Mouse (Mus musculus): Measurements from ENCODE around the gene Pou3f3. TPM values are rescaled to one million over a fixed set of nuclear protein-coding genes. Genes with fewer than 3 reads are reported as not detected.

Pou3f3 gene
- polyA plus RNA-seq, 1 experiment from 2014 or later = 0.03 TPM

DNA sequence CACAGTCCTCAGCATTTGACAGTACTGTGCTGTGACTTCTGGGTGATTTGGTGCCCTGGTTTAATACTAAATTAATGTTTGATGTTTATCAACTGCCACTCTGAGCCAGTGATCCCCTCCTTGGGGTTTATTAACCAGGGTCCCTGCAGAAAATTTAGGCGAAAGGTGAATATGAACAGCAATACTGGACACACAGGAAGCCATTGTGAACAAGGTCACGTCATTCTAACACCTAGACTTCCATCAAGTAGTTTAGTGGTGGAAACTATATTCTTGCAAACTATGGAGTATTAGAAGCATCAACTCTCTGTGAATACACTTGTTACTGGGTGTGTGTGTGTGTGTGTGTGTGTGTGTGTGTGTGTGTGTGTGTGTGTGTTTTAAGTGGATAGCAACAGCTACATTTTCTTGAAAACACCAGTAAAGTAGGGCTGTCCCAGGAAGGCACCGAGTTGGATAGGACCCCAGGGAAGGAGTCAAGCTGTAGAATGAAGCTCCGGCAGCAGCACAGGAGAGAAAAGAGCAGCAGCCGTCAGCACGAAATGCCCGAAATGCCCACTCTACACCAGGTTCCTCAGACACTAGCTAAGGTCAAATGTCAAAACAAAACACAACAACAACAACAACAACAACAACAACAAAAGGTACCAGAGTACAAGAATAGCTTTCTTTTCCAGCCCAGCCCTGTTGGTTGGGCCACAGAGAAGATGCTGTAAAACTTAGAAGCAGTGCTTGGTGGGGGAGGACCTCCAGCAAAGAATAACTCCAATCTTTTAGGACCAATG lies 7.6 kb upstream of the Pou3f3 start:
- Histone ChIP-seq H3K27ac (no peak overlapping the region), H3K36me3 (no peaks in the 10 kb centered on the region), H3K27me3 (ENCODE audit: insufficient read depth, poor library complexity, severe bottlenecking) (peaks cover 98% of the 10 kb centered on the region), H3K9me3 (no peaks in the 10 kb centered on the region), H3K4me1 (peaks cover 21% of the 10 kb centered on the region), H3K4me3 (no peak overlapping the region)
- 6% methylated on average over 7 of the region's 7 CpGs for WGBS
- DNase-seq (ENCODE audit: low spot score) = no peak

DNA sequence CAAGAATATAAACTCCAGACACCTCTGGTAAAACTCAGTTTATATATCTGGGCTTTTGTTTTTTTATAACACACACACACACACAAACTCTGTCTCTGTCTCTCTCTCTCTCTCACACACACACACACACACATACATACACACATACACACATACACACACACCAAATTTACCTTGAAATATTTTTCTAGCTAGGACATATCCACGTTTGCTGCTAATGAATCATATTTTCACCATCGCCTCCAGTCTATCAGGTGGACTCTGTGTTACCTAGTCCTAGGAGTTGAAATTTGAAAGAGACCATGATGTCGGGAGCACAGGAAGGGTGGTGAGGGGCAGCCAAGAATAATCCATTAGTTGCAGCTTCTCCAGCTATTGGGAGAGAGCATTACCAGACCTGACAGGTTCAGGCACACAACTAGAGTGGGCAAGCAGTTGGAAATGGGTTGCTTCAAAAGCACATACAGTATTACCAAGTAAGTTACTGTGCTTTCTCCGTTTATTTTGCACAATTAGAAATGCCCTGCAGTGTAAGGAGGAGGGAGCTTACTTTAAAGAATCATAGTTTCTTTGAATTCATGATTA lies 6.9 kb upstream of the Pou3f3 start:
- peaks cover 98% of the 10 kb centered on the region for H3K27me3 ChIP-seq (ENCODE audit: insufficient read depth, poor library complexity, severe bottlenecking)
- no peaks in the 10 kb centered on the region for H3K9me3 ChIP-seq
- H3K4me3 ChIP-seq = no peak overlapping the region
- peaks cover 24% of the 10 kb centered on the region for H3K4me1 ChIP-seq
- 12% methylated on average over 4 of the region's 4 CpGs for WGBS
- H3K27ac ChIP-seq = no peak overlapping the region
- DNase-seq (ENCODE audit: low spot score) = peak; percentile 41
- H3K36me3 ChIP-seq = no peaks in the 10 kb centered on the region

DNA sequence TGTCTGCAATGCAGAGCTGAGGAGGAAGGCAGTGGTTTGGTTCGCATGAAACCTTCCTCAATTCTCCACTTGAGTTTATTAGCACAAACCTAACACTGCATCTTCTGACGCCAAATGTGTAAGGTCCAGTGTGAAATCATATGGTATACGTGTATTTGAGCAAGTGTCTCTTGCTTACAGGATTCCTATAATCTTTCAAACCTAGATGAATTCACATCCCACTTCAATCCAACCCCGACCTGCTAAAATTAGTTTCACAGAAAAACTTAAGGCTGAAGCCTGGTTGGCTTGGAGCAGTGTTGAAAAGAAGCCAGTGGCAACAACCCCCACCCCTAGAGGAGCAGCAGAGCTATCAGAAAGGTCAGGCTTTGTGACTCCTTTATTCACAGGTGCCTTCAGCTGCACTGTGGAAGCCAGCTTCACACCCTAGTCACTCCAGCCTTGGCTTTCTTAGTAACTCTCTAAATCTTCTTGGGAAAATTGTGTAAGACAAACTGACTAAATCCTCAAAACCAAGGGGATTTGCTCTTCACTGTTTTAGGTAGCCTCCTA lies 5.5 kb upstream of the Pou3f3 start:
- no peaks in the 10 kb centered on the region for H3K36me3 ChIP-seq
- peaks cover 16% of the 10 kb centered on the region; the same call in 1 of the 2 replicates for H3K4me1 ChIP-seq
- H3K9me3 ChIP-seq = no peaks in the 10 kb centered on the region
- H3K27ac ChIP-seq = no peak overlapping the region
- DNase-seq (ENCODE audit: low spot score) = no peak
- peaks cover 87% of the 10 kb centered on the region for H3K27me3 ChIP-seq (ENCODE audit: insufficient read depth, poor library complexity, severe bottlenecking)
- 4% methylated on average over 4 of the region's 4 CpGs for WGBS
- H3K4me3 ChIP-seq = no peak overlapping the region

DNA sequence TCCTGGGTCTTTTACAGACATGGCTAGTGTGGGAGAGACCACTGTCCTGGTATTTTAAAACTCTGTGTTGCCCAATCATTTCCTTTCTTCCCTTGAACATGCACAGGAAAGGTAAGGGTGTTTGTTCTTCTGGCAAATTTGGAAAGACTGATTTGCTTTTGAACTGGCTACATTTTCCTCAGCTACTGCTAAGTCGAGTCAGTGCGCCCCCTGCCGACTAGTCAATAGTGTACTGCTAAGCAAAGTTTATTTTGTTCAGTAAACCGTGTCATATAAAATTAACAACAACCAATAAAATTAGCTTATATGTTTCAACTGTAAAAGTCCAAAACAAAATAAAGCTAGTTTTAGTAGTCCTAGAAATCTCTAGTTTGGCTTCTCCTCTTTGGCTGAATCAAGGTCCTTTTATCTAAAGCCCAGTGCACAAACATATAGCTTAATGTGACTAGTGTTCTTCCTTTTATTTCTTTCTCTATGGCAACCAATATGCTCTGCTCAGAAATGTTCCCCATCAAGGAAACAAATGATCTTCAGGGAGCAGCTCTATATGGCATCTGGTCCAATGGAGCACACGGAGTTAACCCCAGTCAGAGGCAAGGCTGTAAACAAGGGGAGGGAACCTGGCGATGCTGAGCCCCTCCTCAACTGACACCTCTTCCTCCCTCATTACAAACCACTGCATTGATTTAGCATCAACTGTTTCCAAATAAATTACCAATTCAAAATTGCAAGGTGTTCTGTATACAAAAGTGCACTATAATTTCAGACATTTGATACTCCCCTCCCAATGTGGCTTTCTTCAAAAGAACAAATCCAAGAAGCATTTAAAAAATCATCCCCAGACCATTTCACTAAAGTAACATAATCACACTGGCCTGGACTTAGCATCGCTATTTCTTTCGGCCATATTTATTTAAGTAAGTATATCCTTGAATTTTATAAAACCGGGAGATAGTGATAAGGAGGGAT lies 4.1 kb upstream of the Pou3f3 start:
- peaks cover 14% of the 10 kb centered on the region for H3K4me1 ChIP-seq
- no peaks in the 10 kb centered on the region for H3K9me3 ChIP-seq
- H3K4me3 ChIP-seq = no peak overlapping the region
- 2% methylated on average over 9 of the region's 9 CpGs for WGBS
- H3K27ac ChIP-seq = no peak overlapping the region
- H3K27me3 ChIP-seq (ENCODE audit: insufficient read depth, poor library complexity, severe bottlenecking) = peaks cover 85% of the 10 kb centered on the region
- DNase-seq (ENCODE audit: low spot score) = no peak
- H3K36me3 ChIP-seq = no peaks in the 10 kb centered on the region

DNA sequence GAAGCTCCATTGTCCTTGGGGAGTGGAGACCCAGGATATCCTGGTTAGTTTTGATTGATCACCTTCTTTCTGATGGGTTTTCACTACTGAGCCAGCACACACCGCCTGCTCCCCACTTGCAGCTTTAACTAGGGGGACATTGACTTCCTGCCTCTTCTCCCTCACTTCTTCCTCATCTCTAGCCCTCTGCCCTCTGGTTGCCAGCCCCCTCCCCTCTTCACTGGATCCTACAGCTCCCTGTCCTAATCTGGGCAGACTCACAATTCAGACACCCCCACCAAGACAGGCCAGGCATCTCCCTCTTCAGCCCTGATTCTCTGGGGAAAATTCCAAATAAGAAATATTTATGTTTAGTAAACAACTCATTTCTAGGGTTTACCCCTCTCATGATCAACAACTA lies 3.3 kb upstream of the Pou3f3 start:
- no peak overlapping the region for H3K4me3 ChIP-seq
- H3K4me1 ChIP-seq = peaks cover 16% of the 10 kb centered on the region
- H3K27ac ChIP-seq = no peak overlapping the region
- no peaks in the 10 kb centered on the region for H3K9me3 ChIP-seq
- peaks cover 84% of the 10 kb centered on the region for H3K27me3 ChIP-seq (ENCODE audit: insufficient read depth, poor library complexity, severe bottlenecking)
- DNase-seq (ENCODE audit: low spot score) = no peak
- no peaks in the 10 kb centered on the region for H3K36me3 ChIP-seq
- 0% methylated on average over 1 of the region's 1 CpGs for WGBS

DNA sequence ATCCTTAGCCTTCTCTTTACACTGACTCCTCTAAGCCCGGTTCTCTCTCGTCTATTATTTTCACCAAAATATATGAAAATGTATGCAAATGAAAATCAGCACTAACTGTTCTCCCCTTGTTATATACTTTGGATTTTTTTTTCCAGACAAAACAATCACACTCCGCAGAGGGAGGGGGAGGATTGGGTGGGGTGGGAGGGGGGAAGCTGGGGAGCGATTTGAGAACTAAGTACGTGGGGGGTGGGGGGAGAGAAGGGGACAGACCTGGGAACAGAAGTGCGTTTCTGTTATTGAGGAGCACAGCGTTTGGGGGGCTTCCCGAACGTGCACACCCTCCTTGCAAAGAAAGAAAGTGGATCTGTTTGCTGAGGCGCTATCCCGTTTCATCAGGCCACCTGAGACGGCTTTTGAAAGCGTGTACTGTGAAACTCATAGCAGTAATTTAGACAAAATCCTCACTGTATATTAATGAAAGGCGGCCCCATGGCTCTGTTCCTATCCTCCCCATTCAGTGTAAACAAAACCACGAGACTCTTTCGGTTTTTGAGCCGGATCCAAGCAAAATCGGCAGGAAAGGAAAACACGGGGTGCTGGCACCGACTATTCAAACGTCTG lies 2.4 kb upstream of the Pou3f3 start:
- under 1% methylated on average over 21 of the region's 21 CpGs for WGBS
- peak overlapping the region; percentile 64; the same call in 1 of the 2 replicates for H3K4me3 ChIP-seq
- no peak for DNase-seq (ENCODE audit: low spot score)
- H3K36me3 ChIP-seq = no peaks in the 10 kb centered on the region
- H3K4me1 ChIP-seq = peaks cover 26% of the 10 kb centered on the region
- H3K27me3 ChIP-seq (ENCODE audit: insufficient read depth, poor library complexity, severe bottlenecking) = peaks cover 84% of the 10 kb centered on the region
- H3K27ac ChIP-seq = no peak overlapping the region
- no peaks in the 10 kb centered on the region for H3K9me3 ChIP-seq

DNA sequence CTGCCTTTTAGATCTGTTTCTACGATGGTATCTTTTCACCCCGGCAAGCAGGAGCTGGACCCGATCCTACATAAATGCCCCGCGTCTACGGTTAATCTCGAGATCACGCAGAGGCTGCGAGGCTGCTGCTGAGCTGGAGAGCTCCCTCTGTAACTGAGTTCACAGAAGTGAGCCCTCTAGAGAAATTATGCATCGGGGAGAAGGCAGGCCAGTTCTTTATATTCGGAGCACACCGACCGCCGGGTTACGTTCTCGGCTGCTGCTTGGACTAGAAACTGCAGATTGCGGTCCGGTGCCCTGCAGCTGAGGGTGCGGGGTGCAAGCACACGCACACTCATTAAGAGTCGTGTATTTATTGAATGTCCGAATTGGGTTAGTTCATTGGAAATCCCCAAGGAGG lies 1.7 kb upstream of the Pou3f3 start:
- H3K27ac ChIP-seq = no peak overlapping the region
- H3K4me3 ChIP-seq = peak overlapping the region; percentile 64
- under 1% methylated on average over 22 of the region's 22 CpGs for WGBS
- peaks cover 84% of the 10 kb centered on the region for H3K27me3 ChIP-seq (ENCODE audit: insufficient read depth, poor library complexity, severe bottlenecking)
- peaks cover 33% of the 10 kb centered on the region for H3K4me1 ChIP-seq
- H3K36me3 ChIP-seq = no peaks in the 10 kb centered on the region
- no peaks in the 10 kb centered on the region for H3K9me3 ChIP-seq
- no peak for DNase-seq (ENCODE audit: low spot score)

DNA sequence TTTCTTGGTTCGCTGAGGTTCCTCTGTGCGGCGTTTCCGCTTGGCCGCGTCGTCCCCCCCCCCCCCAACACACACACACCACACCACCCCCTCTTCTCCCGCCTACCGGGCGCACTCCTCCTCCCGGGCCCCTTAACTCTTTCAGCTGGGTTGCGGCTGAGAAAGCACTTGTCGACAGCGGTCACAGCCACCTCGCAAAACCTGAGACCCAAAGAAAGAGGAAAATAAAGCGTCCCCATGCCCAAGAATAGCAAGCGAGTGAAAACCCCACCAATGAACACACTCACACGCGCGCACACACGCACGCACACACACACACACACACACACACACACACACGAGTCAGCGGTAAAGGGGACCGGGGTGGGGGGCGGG lies 1.3 kb upstream of the Pou3f3 start:
- no peak overlapping the region for H3K27ac ChIP-seq
- DNase-seq (ENCODE audit: low spot score) = no peak
- peaks cover 33% of the 10 kb centered on the region for H3K4me1 ChIP-seq
- H3K4me3 ChIP-seq = peak overlapping the region; percentile 64
- H3K27me3 ChIP-seq (ENCODE audit: insufficient read depth, poor library complexity, severe bottlenecking) = peaks cover 84% of the 10 kb centered on the region
- no peaks in the 10 kb centered on the region for H3K9me3 ChIP-seq
- 1% methylated on average over 25 of the region's 26 CpGs for WGBS
- H3K36me3 ChIP-seq = no peaks in the 10 kb centered on the region

DNA sequence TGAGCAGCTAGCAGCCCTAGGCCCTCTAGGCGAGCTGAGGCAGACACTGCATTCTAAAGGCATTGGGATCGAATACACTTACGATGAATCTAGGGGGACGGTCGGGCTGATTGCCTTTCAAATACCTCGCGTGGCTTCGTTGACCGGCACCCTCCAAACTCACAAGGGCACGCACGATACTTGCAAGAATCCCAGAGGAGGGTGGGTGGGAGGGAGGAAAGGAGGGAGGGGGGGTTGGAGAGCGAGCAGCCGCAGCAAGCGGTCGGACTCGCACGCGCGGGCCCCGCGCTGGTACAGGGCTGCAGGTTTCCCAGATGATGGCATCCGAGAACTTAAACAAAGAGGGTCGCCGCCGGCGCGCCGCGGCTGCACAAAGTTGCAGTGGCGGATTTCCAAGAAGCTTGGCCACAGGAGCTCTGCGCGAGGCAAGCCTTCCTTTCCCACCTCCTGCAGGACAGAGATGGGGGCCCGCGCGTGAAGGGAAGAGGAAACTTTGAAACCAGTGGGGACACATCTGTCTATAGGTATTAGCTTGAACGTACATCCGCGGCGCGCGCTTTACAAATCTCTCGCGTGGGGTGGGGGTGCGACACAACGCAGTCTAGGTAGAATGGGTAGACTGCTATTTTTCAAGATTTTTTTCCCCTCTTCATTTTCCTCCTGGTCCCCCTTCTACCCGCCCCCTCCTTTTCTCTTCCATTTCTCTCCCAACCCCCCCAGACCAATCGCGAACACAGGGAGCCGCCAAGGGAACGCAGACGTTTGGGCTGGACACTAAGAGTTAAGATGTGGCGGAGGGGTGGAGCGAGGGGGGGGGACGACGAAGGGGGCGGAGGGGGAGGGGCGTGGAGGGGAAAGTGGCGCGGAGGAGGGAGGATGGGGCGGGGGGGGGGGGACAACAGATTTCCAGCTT lies 647 bp upstream of the Pou3f3 start:
- under 1% methylated on average over 55 of the region's 60 CpGs for WGBS
- Histone ChIP-seq H3K4me1 (peaks cover 33% of the 10 kb centered on the region), H3K27me3 (ENCODE audit: insufficient read depth, poor library complexity, severe bottlenecking) (peaks cover 81% of the 10 kb centered on the region), H3K4me3 (peak overlapping the region; percentile 64), H3K9me3 (no peaks in the 10 kb centered on the region), H3K36me3 (no peaks in the 10 kb centered on the region), H3K27ac (peak overlapping the region; percentile 47; the same call in 1 of the 2 replicates)
- peak; percentile 77 for DNase-seq (ENCODE audit: low spot score)

DNA sequence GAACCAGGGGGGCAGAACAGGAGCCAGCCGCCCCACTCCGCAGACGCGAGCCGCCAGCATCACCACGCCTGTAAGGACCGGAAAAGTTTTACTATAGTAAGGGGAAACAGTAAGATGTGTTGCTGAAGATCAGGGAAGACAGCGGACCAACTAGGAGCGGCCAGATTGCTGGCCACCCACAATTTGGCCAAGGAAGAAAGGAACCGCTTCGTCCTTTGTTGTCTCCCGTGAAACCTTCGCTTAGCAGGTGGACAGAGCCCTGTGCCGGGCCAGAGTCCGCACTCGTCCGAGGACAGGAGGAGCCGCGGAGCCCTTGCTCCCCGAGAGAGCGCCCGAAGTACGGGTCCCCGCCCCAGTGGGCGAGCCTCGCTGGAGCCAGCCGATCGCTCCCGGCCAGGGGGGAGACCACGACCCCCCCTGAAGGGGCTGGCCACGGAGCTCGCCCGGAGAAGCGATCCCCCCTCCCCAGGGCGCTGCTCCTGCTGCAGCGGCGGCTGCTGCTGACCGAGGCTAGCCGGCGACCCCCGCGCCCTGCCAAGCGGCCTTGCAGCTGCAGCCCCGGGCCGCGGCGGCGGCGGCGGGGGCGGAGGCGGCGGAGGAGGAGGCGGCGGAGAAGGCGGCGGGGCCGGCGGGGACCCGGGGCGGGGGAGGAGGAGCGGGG lies 933 bp downstream of the Pou3f3 start:
- Histone ChIP-seq H3K27me3 (ENCODE audit: insufficient read depth, poor library complexity, severe bottlenecking) (peaks cover 80% of the 10 kb centered on the region), H3K4me1 (peaks cover 33% of the 10 kb centered on the region), H3K4me3 (peak overlapping the region; percentile 64), H3K36me3 (no peaks in the 10 kb centered on the region), H3K9me3 (no peaks in the 10 kb centered on the region), H3K27ac (peak overlapping the region; percentile 18; the same call in 1 of the 2 replicates)
- DNase-seq (ENCODE audit: low spot score) = no peak
- WGBS = under 1% methylated on average over 37 of the region's 62 CpGs

DNA sequence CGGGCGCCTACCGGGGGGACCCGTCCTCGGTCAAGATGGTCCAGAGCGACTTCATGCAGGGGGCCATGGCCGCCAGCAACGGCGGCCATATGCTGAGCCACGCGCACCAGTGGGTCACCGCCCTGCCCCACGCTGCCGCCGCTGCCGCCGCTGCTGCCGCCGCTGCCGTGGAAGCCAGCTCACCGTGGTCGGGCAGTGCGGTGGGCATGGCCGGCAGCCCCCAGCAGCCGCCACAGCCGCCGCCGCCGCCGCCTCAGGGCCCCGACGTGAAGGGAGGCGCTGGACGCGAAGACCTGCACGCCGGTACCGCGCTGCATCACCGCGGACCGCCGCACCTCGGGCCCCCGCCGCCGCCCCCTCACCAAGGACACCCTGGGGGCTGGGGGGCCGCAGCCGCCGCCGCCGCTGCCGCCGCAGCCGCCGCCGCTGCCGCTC lies 1.8 kb downstream of the Pou3f3 start:
- peaks cover 80% of the 10 kb centered on the region for H3K27me3 ChIP-seq (ENCODE audit: insufficient read depth, poor library complexity, severe bottlenecking)
- peak overlapping the region; percentile 64 for H3K4me3 ChIP-seq
- 0 out of 2 replicates have a peak overlapping the region, but pooled peaks have one; percentile 29 for H3K27ac ChIP-seq
- no peaks in the 10 kb centered on the region for H3K9me3 ChIP-seq
- H3K36me3 ChIP-seq = no peaks in the 10 kb centered on the region
- no peak for DNase-seq (ENCODE audit: low spot score)
- whole genome bisulfite sequencing = 0% methylated on average over 32 of the region's 58 CpGs
- H3K4me1 ChIP-seq = peaks cover 33% of the 10 kb centered on the region
